Mouse (Mus musculus) bone marrow, adult 2 months (tissue): Measurements from ENCODE around the gene Ntn4.

Source experiments
- CTCF ChIP-seq: fragments of 200-500 bp; IDR thresholded peaks from 2 replicates; pipeline ENCODE4 v1.5.1; 2011; ENCODE audit warnings: low read length, control low read depth; ENCODE audit not compliant: control insufficient read depth, insufficient read depth
- POLR2A ChIP-seq: fragments of 200-500 bp; IDR thresholded peaks from 2 replicates; pipeline ENCODE4 v1.6.1; 2011; ENCODE audit warnings: low read depth, mild to moderate bottlenecking, control low read depth, low read length, borderline replicate concordance; ENCODE audit not compliant: control insufficient read depth

DNA sequence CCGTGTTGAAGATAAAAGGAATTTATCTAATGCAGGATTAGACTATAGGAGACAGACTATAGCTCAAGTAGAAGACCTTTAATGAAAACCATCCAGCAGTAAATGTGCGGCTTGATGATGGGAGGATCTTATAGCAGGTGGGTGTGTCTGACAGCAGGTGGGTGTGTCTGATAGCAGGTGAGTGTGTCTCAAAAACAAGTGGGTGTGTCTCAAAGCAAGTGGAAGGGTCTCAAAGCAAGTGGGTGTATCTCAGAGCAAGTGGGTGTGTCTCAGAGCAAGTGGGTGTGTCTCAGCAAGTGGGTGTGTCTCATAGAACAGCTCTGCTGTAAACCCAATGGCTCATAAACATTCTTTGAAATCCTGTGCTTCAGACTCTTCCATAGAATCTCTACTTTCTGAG is 25.7 kb downstream of the Ntn4 start:
- TF ChIP-seq POLR2A, result no peak
- TF ChIP-seq CTCF, result no peak
